Mouse (Mus musculus): ENCODE results near the gene Gm49369. TPM values are rescaled to one million over a fixed set of nuclear protein-coding genes. Genes with fewer than 3 reads are reported as not detected.
"Not testable (repeated sequence)": the region's sequence is repeated elsewhere in the genome, so short reads cannot be mapped to it uniquely, and the experiment has no call there.

Gene Gm49369
- polyA plus RNA-seq, 1 experiment from 2014 or later, result 1,155 TPM

DNA sequence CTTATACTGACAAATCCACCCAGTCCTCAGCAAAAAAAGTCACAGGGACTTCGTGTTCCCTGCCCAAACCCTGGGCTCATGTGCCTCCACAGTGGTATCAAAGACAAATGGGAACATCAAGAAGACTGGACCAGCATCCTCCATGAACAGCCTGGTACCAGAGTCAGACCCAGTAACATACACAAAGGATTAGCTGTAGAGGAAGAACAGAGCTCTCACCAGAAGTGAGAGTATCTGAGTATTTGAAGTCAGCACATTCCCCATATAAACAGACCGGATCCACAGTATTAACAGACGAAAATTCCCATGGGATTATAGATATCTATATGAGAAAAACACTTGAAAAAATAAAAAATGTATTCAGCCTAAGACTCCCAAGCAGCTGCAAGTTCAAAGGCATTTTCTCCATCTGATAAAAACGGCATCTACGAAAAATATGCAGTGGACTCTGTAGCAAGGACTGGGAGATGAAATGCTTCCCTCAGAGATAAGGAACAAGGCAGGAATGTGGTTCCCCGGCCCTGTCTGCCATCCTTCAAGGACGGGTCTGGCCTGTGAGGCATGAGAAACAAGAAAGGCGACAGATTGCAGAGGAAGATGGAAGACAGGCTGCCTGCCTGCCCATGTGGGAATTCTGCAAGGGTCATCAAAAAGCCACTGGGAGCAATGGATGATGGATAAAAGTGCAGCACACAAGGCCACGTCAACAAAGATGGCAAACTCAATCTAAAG, 55.6 kb downstream of the Gm49369 start:
- in situ Hi-C loops (cut with MboI; ENCODE audit: low pct_unique_long_range_greater_than_20kb), result no loop called here
- CTCF ChIA-PET, result no interaction called here
- H3K27me3 ChIP-seq, result no peaks in the 10 kb centered on the region
- DNase-seq (ENCODE audit: low read depth, low spot score) (no peak), ATAC-seq (no peak)
- TF ChIP-seq CTCF (IDR thresholded peaks at IDR 0.05), result no peak
- POLR2A ChIA-PET, result no interaction called here

DNA sequence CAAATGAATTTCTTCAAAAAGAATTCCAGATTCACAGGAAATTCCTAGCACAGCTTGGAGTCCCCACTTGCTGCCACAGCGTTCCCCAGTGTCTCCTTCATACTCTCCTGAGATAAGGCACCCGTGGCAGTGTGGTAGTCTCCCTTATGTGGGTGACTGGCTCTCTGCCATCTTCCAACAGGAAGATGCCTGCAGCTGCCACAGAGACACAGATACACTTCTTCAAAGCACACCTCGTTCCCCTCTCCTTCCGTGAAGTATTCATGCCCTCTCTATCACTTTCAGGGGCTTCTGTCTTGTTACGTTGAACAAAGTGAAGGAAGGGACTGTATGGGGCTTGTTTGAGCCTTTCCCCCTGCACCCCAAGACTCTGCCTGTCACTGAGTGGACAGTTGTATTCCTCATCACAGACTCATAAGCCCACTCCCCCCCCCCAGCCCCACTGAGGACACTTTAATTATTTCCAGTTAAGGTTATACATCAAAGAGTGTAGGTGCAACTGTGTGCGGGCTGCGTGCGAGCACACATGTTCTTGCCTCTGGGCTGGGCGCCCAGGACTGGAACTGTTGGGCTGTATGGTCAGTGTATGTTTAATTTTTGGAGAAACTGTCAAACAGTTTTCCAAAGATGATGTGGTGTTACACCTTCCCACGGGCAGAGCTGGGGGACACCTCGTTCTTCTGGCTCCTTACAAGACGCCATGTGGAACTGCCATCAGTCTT, 58.9 kb downstream of the Gm49369 start:
- DNase-seq (ENCODE audit: low read depth, low spot score) (no peak), ATAC-seq (no peak)
- in situ Hi-C loops (cut with MboI; ENCODE audit: low pct_unique_long_range_greater_than_20kb), result no loop called here
- CTCF ChIA-PET, result no interaction called here
- no peaks in the 10 kb centered on the region for H3K27me3 ChIP-seq
- no peak for TF ChIP-seq CTCF (IDR thresholded peaks at IDR 0.05)
- POLR2A ChIA-PET, result no interaction called here

DNA sequence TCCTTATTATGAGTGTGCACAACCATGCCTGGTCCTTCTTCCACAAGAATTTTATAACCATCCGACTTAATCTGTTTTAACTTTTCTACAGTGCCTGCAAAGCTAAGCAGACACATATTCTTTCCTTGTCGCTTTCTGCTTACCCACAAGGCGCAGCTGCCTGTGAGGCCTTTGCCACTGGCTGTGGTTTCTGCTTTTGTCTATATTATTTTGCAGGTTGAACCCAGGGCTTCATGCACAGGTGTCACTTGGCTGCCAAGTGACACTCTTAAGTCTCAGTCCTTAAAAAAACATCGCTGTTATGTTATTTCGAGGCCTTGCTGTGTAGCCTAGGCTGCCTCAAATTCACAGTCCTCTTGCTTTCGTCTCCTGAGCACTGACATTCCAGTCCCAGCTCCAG, 59.8 kb downstream of the Gm49369 start:
- DNase-seq (ENCODE audit: low read depth, low spot score) (no peak), ATAC-seq (no peak)
- CTCF ChIA-PET, result no interaction called here
- no peaks in the 10 kb centered on the region for H3K27me3 ChIP-seq
- no peak for TF ChIP-seq CTCF (IDR thresholded peaks at IDR 0.05)
- in situ Hi-C loops (cut with MboI; ENCODE audit: low pct_unique_long_range_greater_than_20kb), result no loop called here
- POLR2A ChIA-PET, result no interaction called here

DNA sequence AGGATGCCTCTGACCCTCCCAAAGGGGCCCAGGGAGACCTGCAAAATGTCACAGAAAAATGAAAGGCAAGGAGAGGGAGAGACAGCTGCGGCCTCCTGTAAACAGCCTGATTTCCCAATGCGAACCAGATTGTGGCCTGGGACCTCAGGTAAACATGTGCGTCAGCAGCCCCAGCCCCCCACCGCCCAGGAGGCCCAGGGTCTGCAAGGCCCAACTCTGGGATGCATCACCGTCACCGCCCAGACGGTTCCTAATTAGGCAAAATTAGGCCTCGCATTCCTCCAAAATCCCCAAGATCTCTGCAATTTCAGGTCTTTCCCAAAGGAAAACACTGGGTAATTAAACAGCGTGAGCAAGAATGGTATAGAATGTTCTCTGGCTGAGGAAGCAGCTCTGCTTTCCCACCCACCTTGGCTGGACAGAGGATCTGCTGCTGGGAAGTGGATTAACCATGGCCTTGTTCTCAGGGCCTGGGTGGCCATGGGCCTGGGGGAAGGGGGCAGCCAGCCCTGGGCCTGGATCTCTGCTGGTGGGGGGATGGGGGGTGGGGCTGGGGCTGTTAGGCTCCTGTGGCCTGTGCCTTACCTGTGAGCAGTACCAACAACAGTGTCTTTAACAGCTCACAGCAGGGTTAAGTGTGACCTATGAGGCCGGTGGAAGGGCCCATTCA, 60.7 kb downstream of the Gm49369 start:
- POLR2A ChIA-PET, result interaction anchor here (0.6 kb wide), 1 partner anchor 181 kb away, joined by 3 read pairs; no protein-coding TSS in a partner anchor
- DNase-seq (ENCODE audit: low read depth, low spot score); ATAC-seq; in situ Hi-C loops (cut with MboI; ENCODE audit: low pct_unique_long_range_greater_than_20kb); CTCF ChIA-PET; H3K27me3 ChIP-seq: not testable (repeated sequence)

Other genes with a start within 250 kb of the Gm49369 start
- not detected for gene Gm39115, start 246.6 kb downstream of the Gm49369 start, polyA plus RNA-seq (2021)
- gene Gm45337, start 238.1 kb downstream of the Gm49369 start, polyA plus RNA-seq (2021), result not detected
- gene Gm29735, start 225.6 kb downstream of the Gm49369 start, polyA plus RNA-seq (2021), result not detected
- not detected for gene Gm4553, start 216.9 kb downstream of the Gm49369 start, polyA plus RNA-seq (2021)
- gene Krtap5-2, start 206.7 kb downstream of the Gm49369 start, polyA plus RNA-seq (2021), result not detected
- gene Gm10153, start 192.3 kb downstream of the Gm49369 start, polyA plus RNA-seq (2021), result not detected
- gene Krtap5-3, start 181.3 kb downstream of the Gm49369 start, polyA plus RNA-seq (2021), result not detected
- not detected for gene Gm7579, start 170.8 kb downstream of the Gm49369 start, polyA plus RNA-seq (2021)
- gene Krtap5-5, start 152.7 kb downstream of the Gm49369 start, polyA plus RNA-seq (2021), result not detected
- gene Gm40460, start 141.6 kb downstream of the Gm49369 start, polyA plus RNA-seq (2021), result not detected
- gene Gm2431, start 124.3 kb downstream of the Gm49369 start, polyA plus RNA-seq (2021), result not detected
- gene Gm4559, start 108.3 kb downstream of the Gm49369 start, polyA plus RNA-seq (2021), result not detected
- gene Krtap5-1, start 85.5 kb downstream of the Gm49369 start, polyA plus RNA-seq (2021), result not detected
- gene Krtap5-4, start 79.1 kb downstream of the Gm49369 start, polyA plus RNA-seq (2021), result not detected
- 325 TPM for gene Ifitm10, start 8.9 kb downstream of the Gm49369 start, polyA plus RNA-seq (2021)
- gene Ctsd, start 5.4 kb upstream of the Gm49369 start, polyA plus RNA-seq (2021), result 3,389 TPM
- gene Syt8, start 52.2 kb upstream of the Gm49369 start, polyA plus RNA-seq (2021), result 11.5 TPM
- gene Tnni2, start 59.1 kb upstream of the Gm49369 start, polyA plus RNA-seq (2021), result 1.5 TPM
- 15.5 TPM for gene Lsp1, start 78.1 kb upstream of the Gm49369 start, polyA plus RNA-seq (2021)
- 0.22 TPM for gene Tnnt3, start 116.2 kb upstream of the Gm49369 start, polyA plus RNA-seq (2021)
- 6.9 TPM for gene Mrpl23, start 150.0 kb upstream of the Gm49369 start, polyA plus RNA-seq (2021)

Measured in Patski (cell line).